Mouse (Mus musculus): Measurements from ENCODE around the gene Myo15. TPM values are rescaled to one million over a fixed set of nuclear protein-coding genes. Genes with fewer than 3 reads are reported as not detected.

Myo15 gene
- polyA plus RNA-seq, 1 experiment: not detected

GRCm38 (mm10) chr11:60442896-60443295 is 26.2 kb upstream of the Myo15 start:
- TF ChIP-seq POLR2A (IDR thresholded peaks at IDR 0.05; ENCODE audit: insufficient read depth, low read depth, low read length) (no peak), CTCF (IDR thresholded peaks at IDR 0.05; ENCODE audit: insufficient read depth, low read depth, low read length) (no peak)
- 85% methylated on average over 6 of the region's 6 CpGs for WGBS
- Histone ChIP-seq H3K27ac (ENCODE audit: insufficient read depth, low read depth, low read length) (no peak overlapping the region), H3K4me1 (ENCODE audit: control insufficient read depth, insufficient read depth, low read length) (no peaks in the 10 kb centered on the region), H3K4me3 (ENCODE audit: insufficient read depth, low read depth, low read length) (no peak overlapping the region)

GRCm38 (mm10) chr11:60444007-60444406 is 25.1 kb upstream of the Myo15 start:
- WGBS: 73% methylated on average over 4 of the region's 4 CpGs
- Histone ChIP-seq H3K27ac (ENCODE audit: insufficient read depth, low read depth, low read length) (no peak overlapping the region), H3K4me3 (ENCODE audit: insufficient read depth, low read depth, low read length) (no peak overlapping the region), H3K4me1 (ENCODE audit: control insufficient read depth, insufficient read depth, low read length) (no peaks in the 10 kb centered on the region)
- TF ChIP-seq CTCF (IDR thresholded peaks at IDR 0.05; ENCODE audit: insufficient read depth, low read depth, low read length) (no peak), POLR2A (IDR thresholded peaks at IDR 0.05; ENCODE audit: insufficient read depth, low read depth, low read length) (no peak)

GRCm38 (mm10) chr11:60454080-60454744 is 14.9 kb upstream of the Myo15 start, which contains the start of gene Drg2:
TSS of gene Drg2 (plus strand) at chr11:60454591.
- Histone ChIP-seq H3K4me3 (ENCODE audit: insufficient read depth, low read depth, low read length) (peak within 1 kb of the TSS; percentile 75), H3K4me1 (ENCODE audit: control insufficient read depth, insufficient read depth, low read length) (peaks cover 14% of the 10 kb centered on the region), H3K27ac (ENCODE audit: insufficient read depth, low read depth, low read length) (peak within 1 kb of the TSS; percentile 59)
- 6% methylated on average over 27 of the region's 27 CpGs for WGBS
- peak; percentile 63; the same call in 1 of the 2 replicates for TF ChIP-seq POLR2A (IDR thresholded peaks at IDR 0.05; ENCODE audit: insufficient read depth, low read depth, low read length)
- TF ChIP-seq CTCF (IDR thresholded peaks at IDR 0.05; ENCODE audit: insufficient read depth, low read depth, low read length): no peak

- TF ChIP-seq CTCF (IDR thresholded peaks at IDR 0.05; ENCODE audit: insufficient read depth, low read depth, low read length): no peak
- TF ChIP-seq POLR2A (IDR thresholded peaks at IDR 0.05; ENCODE audit: insufficient read depth, low read depth, low read length): no peak
- under 1% methylated on average over 17 of the region's 17 CpGs for WGBS
- no peak overlapping the region for H3K27ac ChIP-seq (ENCODE audit: insufficient read depth, low read depth, low read length)
- H3K4me3 ChIP-seq (ENCODE audit: insufficient read depth, low read depth, low read length): peak overlapping the region; percentile 75
- peaks cover 14% of the 10 kb centered on the region for H3K4me1 ChIP-seq (ENCODE audit: control insufficient read depth, insufficient read depth, low read length)
These were observed 14.4 kb upstream of the Myo15 start for GRCm38 (mm10) chr11:60454745-60455087.

GRCm38 (mm10) chr11:60457973-60458372 is 11.2 kb upstream of the Myo15 start:
- no peak overlapping the region for H3K27ac ChIP-seq (ENCODE audit: insufficient read depth, low read depth, low read length)
- 91% methylated on average over 1 of the region's 1 CpGs for WGBS
- no peak overlapping the region for H3K4me3 ChIP-seq (ENCODE audit: insufficient read depth, low read depth, low read length)
- no peak for TF ChIP-seq CTCF (IDR thresholded peaks at IDR 0.05; ENCODE audit: insufficient read depth, low read depth, low read length)
- TF ChIP-seq POLR2A (IDR thresholded peaks at IDR 0.05; ENCODE audit: insufficient read depth, low read depth, low read length): no peak
- peaks cover 14% of the 10 kb centered on the region for H3K4me1 ChIP-seq (ENCODE audit: control insufficient read depth, insufficient read depth, low read length)

- no peak overlapping the region for H3K4me3 ChIP-seq (ENCODE audit: insufficient read depth, low read depth, low read length)
- WGBS: 85% methylated on average over 2 of the region's 2 CpGs
- H3K27ac ChIP-seq (ENCODE audit: insufficient read depth, low read depth, low read length): no peak overlapping the region
- TF ChIP-seq POLR2A (IDR thresholded peaks at IDR 0.05; ENCODE audit: insufficient read depth, low read depth, low read length): no peak
- TF ChIP-seq CTCF (IDR thresholded peaks at IDR 0.05; ENCODE audit: insufficient read depth, low read depth, low read length): peak; percentile 53; the same call in 1 of the 2 replicates
- no peaks in the 10 kb centered on the region for H3K4me1 ChIP-seq (ENCODE audit: control insufficient read depth, insufficient read depth, low read length)
These were observed 3.2 kb upstream of the Myo15 start for GRCm38 (mm10) chr11:60465943-60466380.

- Histone ChIP-seq H3K27ac (ENCODE audit: insufficient read depth, low read depth, low read length) (no peak overlapping the region), H3K4me3 (ENCODE audit: insufficient read depth, low read depth, low read length) (no peak overlapping the region), H3K4me1 (ENCODE audit: control insufficient read depth, insufficient read depth, low read length) (no peaks in the 10 kb centered on the region)
- no peak for TF ChIP-seq CTCF (IDR thresholded peaks at IDR 0.05; ENCODE audit: insufficient read depth, low read depth, low read length)
- no peak for TF ChIP-seq POLR2A (IDR thresholded peaks at IDR 0.05; ENCODE audit: insufficient read depth, low read depth, low read length)
- WGBS: 82% methylated on average over 9 of the region's 9 CpGs
These were observed 1.6 kb downstream of the Myo15 start for GRCm38 (mm10) chr11:60470743-60471142.

- Histone ChIP-seq H3K4me1 (ENCODE audit: control insufficient read depth, insufficient read depth, low read length) (no peaks in the 10 kb centered on the region), H3K27ac (ENCODE audit: insufficient read depth, low read depth, low read length) (no peak overlapping the region), H3K4me3 (ENCODE audit: insufficient read depth, low read depth, low read length) (no peak overlapping the region)
- WGBS: 84% methylated on average over 5 of the region's 5 CpGs
- TF ChIP-seq POLR2A (IDR thresholded peaks at IDR 0.05; ENCODE audit: insufficient read depth, low read depth, low read length) (no peak), CTCF (IDR thresholded peaks at IDR 0.05; ENCODE audit: insufficient read depth, low read depth, low read length) (no peak)
These were observed 5.4 kb downstream of the Myo15 start for GRCm38 (mm10) chr11:60474534-60474933.

- TF ChIP-seq CTCF (IDR thresholded peaks at IDR 0.05; ENCODE audit: insufficient read depth, low read depth, low read length) (no peak), POLR2A (IDR thresholded peaks at IDR 0.05; ENCODE audit: insufficient read depth, low read depth, low read length) (no peak)
- Histone ChIP-seq H3K27ac (ENCODE audit: insufficient read depth, low read depth, low read length) (no peak overlapping the region), H3K4me1 (ENCODE audit: control insufficient read depth, insufficient read depth, low read length) (no peaks in the 10 kb centered on the region), H3K4me3 (ENCODE audit: insufficient read depth, low read depth, low read length) (no peak overlapping the region)
- WGBS: 85% methylated on average over 5 of the region's 5 CpGs
These were observed 6.7 kb downstream of the Myo15 start for GRCm38 (mm10) chr11:60475668-60476362.
